Mouse (Mus musculus) c-Kit-negative CD71-positive TER-119-positive erythroid progenitor cells, embryonic 14.5 days (primary cell): Measurements from ENCODE around the gene A930004D18Rik.
"Not testable (repeated sequence)": the region's sequence is repeated elsewhere in the genome, so short reads cannot be mapped to it uniquely, and the experiment has no call there.

Experiments used
- DNase-seq: peaks from one replicate; pipeline ENCODE4 v3.0.0-alpha.2; 2013; ENCODE audit warnings: low read depth, low spot score

Gene A930004D18Rik

DNA sequence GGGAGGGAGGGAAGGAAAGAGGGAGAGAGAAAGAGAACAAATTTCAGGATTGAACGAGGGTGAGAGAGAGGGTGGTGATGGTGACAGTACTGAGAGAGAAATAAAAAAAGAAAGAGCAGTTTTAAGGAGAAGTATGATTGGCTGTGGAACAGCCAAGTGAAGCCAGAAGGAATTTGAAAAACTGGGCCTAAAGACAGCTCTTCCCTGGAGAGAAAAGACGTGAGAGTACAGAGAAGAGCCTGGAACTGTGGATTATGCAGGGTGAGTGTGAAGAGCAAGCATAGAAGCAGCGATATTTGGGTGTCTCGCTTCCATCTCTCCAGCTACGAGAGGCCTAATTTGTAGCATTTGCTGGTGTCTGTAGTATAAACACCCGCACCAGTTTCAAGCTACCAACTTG is 26.3 kb downstream of the A930004D18Rik start:
- no peak for DNase-seq

DNA sequence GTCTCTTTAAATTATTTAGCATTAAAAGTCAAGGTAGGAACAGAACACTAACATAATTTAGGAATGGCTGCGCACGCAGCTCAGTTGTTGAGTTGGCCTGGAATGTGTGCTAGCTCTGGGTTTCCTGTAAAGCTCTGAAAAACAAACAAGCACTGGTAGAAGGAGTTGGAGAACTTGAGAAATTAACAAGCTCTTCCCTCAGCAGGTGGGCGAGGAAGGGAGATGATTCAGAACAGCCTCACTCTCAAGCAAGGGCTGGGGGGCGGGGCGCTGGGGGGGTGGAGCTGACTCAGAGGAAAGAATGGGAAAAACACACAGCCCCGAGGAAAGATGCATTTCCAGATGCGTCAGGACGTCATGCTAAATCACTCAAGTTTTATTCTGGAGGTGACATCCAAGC is 32.4 kb downstream of the A930004D18Rik start:
- DNase-seq = no peak

GRCm38 (mm10) chr2:18004286-18004685 is 33.3 kb downstream of the A930004D18Rik start:
- DNase-seq = no peak

DNA sequence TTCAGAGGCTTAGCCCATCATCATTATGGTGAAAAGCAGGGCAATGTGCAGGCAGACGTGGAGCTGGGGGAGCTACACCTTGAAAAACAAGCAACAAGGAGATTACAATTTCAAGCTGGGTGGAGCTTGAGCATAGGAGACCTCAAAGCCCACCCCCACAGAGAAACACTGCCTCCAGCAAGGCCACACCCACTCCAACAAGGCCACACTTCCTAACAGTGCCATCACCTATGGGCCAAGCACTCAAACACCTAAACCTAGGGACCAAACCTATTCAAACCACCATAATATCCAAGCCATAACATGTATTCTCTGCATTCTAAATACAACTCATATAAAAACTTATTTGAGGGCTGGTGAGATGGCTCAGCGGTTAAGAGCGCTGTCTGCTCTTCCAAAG is 35.2 kb downstream of the A930004D18Rik start:
- no peak for DNase-seq

- DNase-seq = no peak
These were observed 40.7 kb downstream of the A930004D18Rik start, which contains the start of gene H2al2a for GRCm38 (mm10) chr2:17996858-17997257. TSS of gene H2al2a (minus strand) at chr2:17996958.

- no peak for DNase-seq
These were observed 48.0 kb downstream of the A930004D18Rik start for GRCm38 (mm10) chr2:17989562-17989961.

- DNase-seq = no peak
These were observed 48.4 kb downstream of the A930004D18Rik start for GRCm38 (mm10) chr2:17989115-17989514.

DNA sequence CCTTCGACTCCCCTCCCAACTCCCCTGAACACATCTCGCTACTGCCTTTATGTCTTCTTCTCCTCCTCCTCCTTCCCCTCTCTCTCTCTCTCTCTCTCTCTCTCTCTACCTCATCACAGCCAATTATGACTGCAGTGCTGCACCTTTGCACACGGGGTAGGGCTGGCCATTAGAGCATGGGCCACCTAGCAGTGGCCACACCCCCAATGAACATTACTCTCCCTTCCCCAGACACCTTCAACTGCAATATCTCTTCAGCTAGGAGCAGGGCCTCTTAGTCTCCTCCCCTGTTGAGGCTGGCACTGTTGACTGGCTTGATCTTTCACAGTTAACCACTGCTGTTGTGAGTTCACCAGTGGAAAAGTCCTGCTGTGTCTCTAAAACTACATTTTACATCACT is 50.8 kb downstream of the A930004D18Rik start:
- no peak for DNase-seq

DNA sequence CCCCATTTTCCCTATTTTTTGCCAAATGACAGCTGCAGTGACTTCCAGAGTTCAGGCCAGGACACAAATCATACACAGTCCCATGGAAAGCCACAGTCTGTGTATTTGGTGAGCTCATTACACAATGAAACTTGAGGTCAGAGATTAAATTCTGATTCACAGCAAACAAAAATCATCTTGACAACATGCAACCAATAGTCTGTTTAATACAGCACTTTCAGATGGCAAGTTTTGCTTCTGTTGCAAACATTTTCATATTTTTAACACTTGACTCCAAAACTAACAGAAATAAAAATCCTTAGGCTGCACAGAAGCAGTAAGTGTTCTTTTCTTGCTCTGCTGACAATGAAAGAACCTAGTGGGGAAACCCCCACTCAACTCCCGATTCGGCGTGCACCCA is 52.8 kb downstream of the A930004D18Rik start:
- DNase-seq = no peak

- DNase-seq = no peak
These were observed 54.8 kb downstream of the A930004D18Rik start for GRCm38 (mm10) chr2:17982747-17983146.

GRCm38 (mm10) chr2:17978706-17979105 is 58.8 kb downstream of the A930004D18Rik start:
- DNase-seq = no peak

- not testable (repeated sequence) for DNase-seq
These were observed 59.3 kb downstream of the A930004D18Rik start for GRCm38 (mm10) chr2:17978251-17978650.

GRCm38 (mm10) chr2:17977645-17978044 is 59.9 kb downstream of the A930004D18Rik start:
- DNase-seq = not testable (repeated sequence)

DNA sequence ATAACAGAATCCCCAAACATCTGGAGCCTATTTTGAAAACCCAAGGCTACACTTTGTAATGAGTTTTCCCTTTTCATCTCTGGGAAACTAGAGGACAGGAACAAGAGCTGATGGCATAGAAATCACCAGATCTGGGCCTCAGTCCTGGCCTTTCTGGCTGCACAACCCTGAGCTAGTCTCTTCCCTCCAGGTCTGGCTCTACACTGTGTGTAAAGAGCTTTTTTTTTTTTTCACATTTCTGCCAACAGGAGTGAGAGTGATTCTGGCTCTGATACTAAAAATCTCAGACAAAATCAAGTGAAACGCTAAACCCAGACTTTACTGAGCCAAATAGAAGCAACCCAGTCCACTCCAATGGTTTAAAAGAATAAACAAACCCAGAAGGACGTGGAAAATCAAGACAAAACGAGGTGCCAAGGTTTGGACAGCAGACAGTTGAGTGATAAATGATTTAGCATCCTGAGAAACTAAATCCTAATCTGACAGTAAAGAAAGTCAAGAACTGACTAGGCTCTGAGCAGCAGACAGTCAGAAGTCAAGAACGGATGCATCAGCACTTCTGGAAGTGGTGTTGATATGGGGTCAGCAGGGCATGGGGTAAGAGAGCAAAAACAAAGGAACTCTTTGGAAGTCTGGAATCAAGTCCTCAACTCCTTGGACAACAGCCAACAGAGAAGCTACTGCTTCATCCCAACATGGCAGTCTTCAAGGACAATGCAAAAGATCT is 61.8 kb downstream of the A930004D18Rik start:
- DNase-seq = no peak
